Comparison of ENCODE assay signal across 8 mouse cellular contexts in genomic region chr11:6275094-6275484, GRCm38 (mm10). TPM values are rescaled to one million over a fixed set of nuclear protein-coding genes. Genes with fewer than 3 reads are reported as not detected.
DNase-seq lines count a peak whose midpoint lies in the region; ATAC-seq and TF ChIP-seq lines count a peak whose summit lies in the region.

No protein-coding gene starts in this region.

- TF ChIP-seq CTCF in bone marrow macrophage, adult 2 months (IDR thresholded peaks at IDR 0.05; ENCODE audit: low read depth, low read length): no peak

- no peak for ATAC-seq in heart, embryonic 16.5 days (replicated peaks; ENCODE audit: extremely low read depth, insufficient read depth, low FRiP score)
- ATAC-seq in hindbrain, embryonic 13.5 days (ENCODE audit: low FRiP score): peak; percentile 40; the same call in 1 of the 2 replicates
- ATAC-seq in midbrain, embryonic 12.5 days (ENCODE audit: low FRiP score, low read depth): no peak

- H3K9ac ChIP-seq in heart, embryonic 16.5 days (ENCODE audit: low read length): peak overlapping the region; percentile 90
- peak overlapping the region; percentile 96 for H3K9ac ChIP-seq in hindbrain, embryonic 13.5 days
- H3K9ac ChIP-seq in midbrain, embryonic 12.5 days (replicated peaks): peak overlapping the region; percentile 42

- H3K27ac ChIP-seq in heart, embryonic 16.5 days (ENCODE audit: low read length): peak overlapping the region; percentile 79
- 0 out of 2 replicates have a peak overlapping the region, but pooled peaks have one; percentile 17 for H3K27ac ChIP-seq in bone marrow macrophage, adult 2 months (ENCODE audit: insufficient read depth, low read depth, low read length)
- H3K27ac ChIP-seq in hindbrain, embryonic 13.5 days: peak overlapping the region; percentile 87
- peak overlapping the region; percentile 71 for H3K27ac ChIP-seq in midbrain, embryonic 12.5 days (replicated peaks)

- WGBS in heart, embryonic 16.5 days: 25% methylated on average over 7 of the region's 7 CpGs
- 26% methylated on average over 7 of the region's 7 CpGs for WGBS in hindbrain, embryonic 13.5 days
- 24% methylated on average over 7 of the region's 7 CpGs for WGBS in midbrain, embryonic 12.5 days

- no peak for TF ChIP-seq POLR2A in bone marrow macrophage, adult 2 months (IDR thresholded peaks at IDR 0.05; ENCODE audit: borderline replicate concordance, low read depth, low read length)

- peak overlapping the region; percentile 85 for H3K4me2 ChIP-seq in heart, embryonic 16.5 days (ENCODE audit: low read depth, low read length)
- peak overlapping the region; percentile 97 for H3K4me2 ChIP-seq in hindbrain, embryonic 13.5 days
- peak overlapping the region; percentile 89 for H3K4me2 ChIP-seq in midbrain, embryonic 12.5 days (replicated peaks)

- H3K4me3 ChIP-seq in heart, embryonic 16.5 days (ENCODE audit: low read length): peak overlapping the region; percentile 85
- H3K4me3 ChIP-seq in bone marrow macrophage, adult 2 months (ENCODE audit: insufficient read depth, low read length): 0 out of 2 replicates have a peak overlapping the region, but pooled peaks have one; percentile 10
- H3K4me3 ChIP-seq in hindbrain, embryonic 13.5 days: peak overlapping the region; percentile 98
- peak overlapping the region; percentile 93 for H3K4me3 ChIP-seq in midbrain, embryonic 12.5 days

- H3K27me3 ChIP-seq in heart, embryonic 16.5 days (ENCODE audit: control insufficient read depth, insufficient read depth, low read length): no peaks in the 10 kb centered on the region
- no peaks in the 10 kb centered on the region for H3K27me3 ChIP-seq in hindbrain, embryonic 13.5 days
- H3K27me3 ChIP-seq in midbrain, embryonic 12.5 days: no peaks in the 10 kb centered on the region

- H3K4me1 ChIP-seq in heart, embryonic 16.5 days (ENCODE audit: control insufficient read depth, insufficient read depth, low read length): peaks cover 13% of the 10 kb centered on the region
- peaks cover 9% of the 10 kb centered on the region for H3K4me1 ChIP-seq in bone marrow macrophage, adult 2 months (ENCODE audit: control insufficient read depth, insufficient read depth, low read length)
- peaks cover 28% of the 10 kb centered on the region for H3K4me1 ChIP-seq in hindbrain, embryonic 13.5 days (replicated peaks)
- peaks cover 19% of the 10 kb centered on the region for H3K4me1 ChIP-seq in midbrain, embryonic 12.5 days

- no peak for DNase-seq in heart, adult 18-20 months
- DNase-seq in layer of hippocampus, postnatal 25 days (ENCODE audit: extremely low spot score in 1 of 2, low spot score in 1 of 2): no peak
- no peak for DNase-seq in left cerebral cortex, adult 9 months (ENCODE audit: low spot score in 2 of 2)
- DNase-seq in right cerebral cortex, postnatal 4 days: no peak

- H3K36me3 ChIP-seq in heart, embryonic 16.5 days (ENCODE audit: control insufficient read depth, insufficient read depth): peaks cover 11% of the 10 kb centered on the region
- H3K36me3 ChIP-seq in hindbrain, embryonic 13.5 days: peaks cover 23% of the 10 kb centered on the region
- H3K36me3 ChIP-seq in midbrain, embryonic 12.5 days: peaks cover 25% of the 10 kb centered on the region

- no peaks in the 10 kb centered on the region; the same call in 1 of the 2 replicates for H3K9me3 ChIP-seq in heart, embryonic 16.5 days (replicated peaks; ENCODE audit: control insufficient read depth, low read length)
- H3K9me3 ChIP-seq in hindbrain, embryonic 13.5 days: no peaks in the 10 kb centered on the region
- H3K9me3 ChIP-seq in midbrain, embryonic 12.5 days: no peaks in the 10 kb centered on the region

RNA-seq across cellular contexts. Expression of gene Tmed4, which starts 0.4 kb away (rescaled TPM):
- polyA plus RNA-seq in heart, embryonic 16.5 days (2015; fragmentation: Nextera tagmentation; extraction: Ambion mirVana): 85.5 and 87.2 TPM in 2 replicates
- total RNA-seq in heart, adult 18-20 months (2021): 100 to 1,000 TPM in 1 of 2 experiments, 10 to 100 TPM in 1; 98.8 to 112 TPM
- polyA plus RNA-seq in bone marrow macrophage, adult 2 months (2012; ENCODE audit: insufficient read depth, insufficient read length, missing spikeins): 52.9 and 55.0 TPM in 2 replicates
- 142 and 145 TPM in 2 replicates for polyA plus RNA-seq in hindbrain, embryonic 13.5 days (2015; fragmentation: Nextera tagmentation; extraction: Ambion mirVana)
- 150 and 153 TPM in 2 replicates for polyA plus RNA-seq in midbrain, embryonic 12.5 days (2016; fragmentation: Nextera tagmentation; extraction: Ambion mirVana)
- 100 to 1,000 TPM; 102 TPM for total RNA-seq in layer of hippocampus, postnatal 25 days (2021)

RNA-seq across cellular contexts. Expression of gene Ddx56, which starts 7.5 kb away (rescaled TPM):
- 54.1 and 57.9 TPM in 2 replicates for polyA plus RNA-seq in heart, embryonic 16.5 days (2015; fragmentation: Nextera tagmentation; extraction: Ambion mirVana)
- total RNA-seq in heart, adult 18-20 months (2021): 10 to 100 TPM; 22.1 to 25.0 TPM
- polyA plus RNA-seq in bone marrow macrophage, adult 2 months (2012; ENCODE audit: insufficient read depth, insufficient read length, missing spikeins): 16.2 and 19.2 TPM in 2 replicates
- polyA plus RNA-seq in hindbrain, embryonic 13.5 days (2015; fragmentation: Nextera tagmentation; extraction: Ambion mirVana): 67.4 and 71.6 TPM in 2 replicates
- polyA plus RNA-seq in midbrain, embryonic 12.5 days (2016; fragmentation: Nextera tagmentation; extraction: Ambion mirVana): 92.0 and 93.7 TPM in 2 replicates
- total RNA-seq in layer of hippocampus, postnatal 25 days (2021): 10 to 100 TPM; 41.4 to 43.1 TPM

RNA-seq across cellular contexts. Expression of gene Ogdh, which starts 16.3 kb away (rescaled TPM):
- polyA plus RNA-seq in heart, embryonic 16.5 days (2015; fragmentation: Nextera tagmentation; extraction: Ambion mirVana): 316 and 340 TPM in 2 replicates
- total RNA-seq in heart, adult 18-20 months (2021): 1,000 to 10,000 TPM; 1,837 to 1,914 TPM
- polyA plus RNA-seq in bone marrow macrophage, adult 2 months (2012; ENCODE audit: insufficient read depth, insufficient read length, missing spikeins): 52.8 and 57.1 TPM in 2 replicates
- polyA plus RNA-seq in hindbrain, embryonic 13.5 days (2015; fragmentation: Nextera tagmentation; extraction: Ambion mirVana): 97.9 and 105 TPM in 2 replicates
- polyA plus RNA-seq in midbrain, embryonic 12.5 days (2016; fragmentation: Nextera tagmentation; extraction: Ambion mirVana): 92.4 and 98.3 TPM in 2 replicates
- 100 to 1,000 TPM; 229 to 239 TPM for total RNA-seq in layer of hippocampus, postnatal 25 days (2021)

RNA-seq across cellular contexts. Expression of gene Npc1l1, which starts 45.1 kb away (rescaled TPM):
- 0.02 and 0.34 TPM in 2 replicates for polyA plus RNA-seq in heart, embryonic 16.5 days (2015; fragmentation: Nextera tagmentation; extraction: Ambion mirVana)
- not detected for total RNA-seq in heart, adult 18-20 months (2021)
- not detected in 2 replicates for polyA plus RNA-seq in bone marrow macrophage, adult 2 months (2012; ENCODE audit: insufficient read depth, insufficient read length, missing spikeins)
- 0.04 and 0.05 TPM in 2 replicates for polyA plus RNA-seq in hindbrain, embryonic 13.5 days (2015; fragmentation: Nextera tagmentation; extraction: Ambion mirVana)
- not detected in 2 replicates for polyA plus RNA-seq in midbrain, embryonic 12.5 days (2016; fragmentation: Nextera tagmentation; extraction: Ambion mirVana)
- under 1 TPM; 0.15 to 0.26 TPM for total RNA-seq in layer of hippocampus, postnatal 25 days (2021)

Comparison
In these comparisons a context has a peak if more than half of its experiments do, and no peak if none do; other contexts are left out.
1. H3K27ac ChIP-seq: peak in every context shown above with its lines; median percentile 87 in hindbrain, embryonic 13.5 days; 79 in heart, embryonic 16.5 days; 71 in midbrain, embryonic 12.5 days; 17 in bone marrow macrophage, adult 2 months.
2. H3K4me3 ChIP-seq: peak in every context shown above with its lines; median percentile 98 in hindbrain, embryonic 13.5 days; 93 in midbrain, embryonic 12.5 days; 85 in heart, embryonic 16.5 days; 10 in bone marrow macrophage, adult 2 months.
3. H3K9ac ChIP-seq: peak in every context shown above with its lines; median percentile 96 in hindbrain, embryonic 13.5 days; 90 in heart, embryonic 16.5 days; 42 in midbrain, embryonic 12.5 days.